Mouse (Mus musculus): Measurements from ENCODE around the gene Ptprd. TPM values are rescaled to one million over a fixed set of nuclear protein-coding genes. Genes with fewer than 3 reads are reported as not detected.

The Ptprd gene
- polyA plus RNA-seq, 1 experiment from 2014 or later = 15.9 TPM

DNA sequence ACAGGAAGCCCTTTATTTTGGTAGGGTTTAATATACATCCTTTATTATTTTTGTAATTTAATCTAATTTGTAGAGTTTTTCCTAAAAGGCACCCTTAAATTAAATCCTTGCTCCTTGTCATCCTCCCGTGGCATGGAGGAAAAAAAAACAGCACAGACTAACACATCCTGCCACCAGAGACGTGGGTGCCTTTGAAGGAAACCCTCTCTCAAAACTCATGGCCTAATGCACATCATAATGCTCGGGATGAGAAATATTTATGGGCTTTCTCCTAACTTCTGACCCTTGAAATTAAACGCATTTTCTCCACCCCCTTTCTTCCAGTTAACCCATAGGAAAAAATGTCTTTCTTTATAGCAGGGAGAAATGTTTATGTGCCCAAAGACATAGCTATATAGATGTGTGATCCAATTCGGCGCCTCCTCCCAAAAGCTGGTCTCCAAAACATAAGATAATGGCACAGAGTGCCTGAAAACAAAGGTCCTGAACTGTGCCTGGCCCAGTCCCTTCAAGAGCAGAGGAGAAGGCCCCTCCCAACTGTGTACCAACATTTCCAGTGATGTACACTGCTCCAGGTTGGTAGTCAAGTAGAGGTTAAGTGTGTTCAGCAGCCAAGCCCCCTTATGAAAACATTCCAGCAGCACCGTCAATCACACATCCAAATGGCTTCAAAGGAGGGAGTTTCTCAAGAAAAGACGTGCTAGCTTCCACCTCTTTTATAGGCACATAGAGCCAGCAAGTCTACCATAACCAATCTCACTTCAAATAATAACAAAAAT, 1860.4 kb downstream of the Ptprd start:
- no peak overlapping the region for H3K4me2 ChIP-seq
- 33% methylated on average over 8 of the region's 8 CpGs for WGBS

DNA sequence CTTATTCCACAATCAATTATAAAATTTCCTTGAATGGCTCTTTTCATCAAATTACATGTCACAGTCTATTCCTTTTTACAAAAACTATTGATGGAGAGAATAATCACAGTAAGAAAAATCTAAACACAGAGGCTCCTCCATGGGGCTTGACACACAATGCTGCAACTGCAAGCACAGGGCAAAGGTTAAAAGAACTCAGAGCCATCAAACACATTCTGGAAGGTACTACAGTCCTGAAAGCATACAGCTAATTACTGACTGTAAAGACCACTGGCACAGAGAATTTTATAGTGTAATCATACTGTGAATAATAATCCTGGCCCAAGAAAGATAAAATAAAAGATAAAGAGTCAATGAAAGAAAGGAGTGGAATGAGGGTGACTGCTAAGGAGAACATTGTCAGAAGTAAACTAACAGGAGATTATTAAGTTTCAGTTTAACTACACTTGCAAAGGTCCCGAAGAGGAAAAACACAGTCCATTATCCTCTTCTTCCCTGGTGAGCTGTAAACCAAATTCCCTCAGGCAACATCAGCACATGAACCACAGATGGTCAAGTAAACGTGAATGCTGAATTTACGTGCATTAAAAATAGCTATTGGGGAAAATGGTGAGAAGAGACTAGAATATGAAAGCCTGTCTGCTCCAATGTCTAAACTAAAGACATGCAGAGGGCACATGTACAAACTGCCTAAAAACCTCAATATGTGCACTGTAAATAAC, 1861.4 kb downstream of the Ptprd start:
- peaks cover 10% of the 10 kb centered on the region for H3K4me1 ChIP-seq
- peaks cover 3% of the 10 kb centered on the region; the same call in 1 of the 2 replicates for H3K9me3 ChIP-seq
- no peak overlapping the region for H3K27ac ChIP-seq
- WGBS = 64% methylated on average over 3 of the region's 3 CpGs
- H3K27me3 ChIP-seq = no peaks in the 10 kb centered on the region
- no peak overlapping the region for H3K4me3 ChIP-seq
- no peak for ATAC-seq (ENCODE audit: borderline replicate concordance, extremely low read depth, low FRiP score, low TSS enrichment)
- H3K4me2 ChIP-seq = no peak overlapping the region
- no peak overlapping the region for H3K9ac ChIP-seq
- no peaks in the 10 kb centered on the region for H3K36me3 ChIP-seq

More for the DNA sequence above, 1860.4 kb downstream of the Ptprd start:
- no peak for ATAC-seq (ENCODE audit: borderline replicate concordance, extremely low read depth, low FRiP score, low TSS enrichment)
- Histone ChIP-seq H3K27ac (no peak overlapping the region), H3K9me3 (peaks cover 3% of the 10 kb centered on the region; the same call in 1 of the 2 replicates), H3K4me3 (no peak overlapping the region), H3K9ac (no peak overlapping the region), H3K4me1 (peaks cover 10% of the 10 kb centered on the region), H3K27me3 (no peaks in the 10 kb centered on the region), H3K36me3 (no peaks in the 10 kb centered on the region)

DNA sequence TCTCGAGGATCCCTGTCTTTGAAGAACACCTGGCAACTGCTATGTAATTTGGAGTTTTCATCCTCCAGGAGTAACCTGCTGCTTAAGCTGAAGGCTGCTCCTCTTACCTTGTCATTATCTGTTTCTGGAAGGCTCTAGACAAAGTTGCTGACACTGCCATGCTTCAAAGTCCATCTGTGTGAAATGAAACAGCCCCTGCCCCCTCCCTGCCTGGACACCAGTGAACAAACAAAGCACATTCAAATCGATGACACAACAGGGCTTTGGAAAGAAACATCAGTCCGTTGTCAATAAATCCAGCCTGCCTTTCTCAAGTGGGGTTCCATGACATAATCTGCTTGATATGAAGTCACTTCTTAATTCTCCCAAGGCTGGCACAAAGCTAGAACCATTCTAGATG, 1867.7 kb downstream of the Ptprd start:
- Histone ChIP-seq H3K4me3 (no peak overlapping the region), H3K4me2 (no peak overlapping the region), H3K4me1 (no peaks in the 10 kb centered on the region), H3K9ac (no peak overlapping the region), H3K36me3 (no peaks in the 10 kb centered on the region), H3K27me3 (no peaks in the 10 kb centered on the region), H3K9me3 (no peaks in the 10 kb centered on the region), H3K27ac (no peak overlapping the region)
- no peak for ATAC-seq (ENCODE audit: borderline replicate concordance, extremely low read depth, low FRiP score, low TSS enrichment)
- WGBS = 61% methylated on average over 3 of the region's 3 CpGs

DNA sequence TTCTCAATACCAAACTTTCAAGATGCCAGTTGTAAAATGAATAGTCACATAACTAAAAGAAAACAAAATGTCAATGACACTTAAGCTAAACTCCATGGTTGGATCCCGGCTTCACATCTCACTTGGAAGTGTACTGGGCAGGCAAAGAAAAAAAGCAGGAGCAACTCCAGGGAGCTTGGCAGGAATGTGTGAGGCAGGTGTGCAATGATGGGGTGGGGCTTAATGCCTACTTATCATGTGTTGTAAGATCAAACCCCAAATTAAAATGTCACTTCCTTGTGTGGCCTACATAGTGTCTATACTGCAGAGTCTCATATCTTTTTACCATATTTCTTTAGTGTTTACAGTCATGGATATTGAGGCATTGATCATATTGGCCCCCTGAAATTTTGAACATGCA, 1873.8 kb downstream of the Ptprd start:
- Histone ChIP-seq H3K27me3 (no peaks in the 10 kb centered on the region), H3K4me3 (no peak overlapping the region), H3K9me3 (no peaks in the 10 kb centered on the region), H3K36me3 (no peaks in the 10 kb centered on the region), H3K9ac (no peak overlapping the region), H3K4me1 (no peaks in the 10 kb centered on the region), H3K27ac (no peak overlapping the region), H3K4me2 (no peak overlapping the region)
- 45% methylated on average over 1 of the region's 1 CpGs for WGBS
- no peak for ATAC-seq (ENCODE audit: borderline replicate concordance, extremely low read depth, low FRiP score, low TSS enrichment)

DNA sequence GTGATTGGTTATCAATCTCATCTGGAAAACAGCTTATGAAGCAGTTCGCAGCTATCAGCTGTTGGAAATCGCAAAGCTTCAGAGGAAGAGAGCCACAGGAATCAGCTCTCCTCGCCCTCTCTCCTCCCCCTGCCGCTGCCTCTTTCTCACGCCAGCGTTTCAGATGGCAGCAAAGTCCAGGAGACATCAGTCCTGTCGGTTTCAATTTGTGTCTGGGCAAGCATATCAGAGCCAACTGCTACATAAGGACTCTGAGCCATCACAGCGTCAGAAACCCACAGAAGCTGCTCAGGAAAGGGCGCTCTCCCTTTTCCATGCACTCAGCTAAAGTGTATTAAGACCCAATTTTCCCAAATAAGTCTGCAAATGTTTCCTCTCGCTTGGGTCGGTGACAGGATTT, 1884.4 kb downstream of the Ptprd start:
- Histone ChIP-seq H3K27ac (peak overlapping the region; percentile 29; the same call in 1 of the 2 replicates), H3K4me3 (peak overlapping the region; percentile 16), H3K27me3 (no peaks in the 10 kb centered on the region), H3K9ac (no peak overlapping the region), H3K4me1 (peaks cover 17% of the 10 kb centered on the region), H3K4me2 (peak overlapping the region; percentile 53), H3K9me3 (no peaks in the 10 kb centered on the region), H3K36me3 (no peaks in the 10 kb centered on the region)
- no peak; the same call in 1 of the 2 replicates for ATAC-seq (ENCODE audit: borderline replicate concordance, extremely low read depth, low FRiP score, low TSS enrichment)
- 22% methylated on average over 11 of the region's 11 CpGs for WGBS

DNA sequence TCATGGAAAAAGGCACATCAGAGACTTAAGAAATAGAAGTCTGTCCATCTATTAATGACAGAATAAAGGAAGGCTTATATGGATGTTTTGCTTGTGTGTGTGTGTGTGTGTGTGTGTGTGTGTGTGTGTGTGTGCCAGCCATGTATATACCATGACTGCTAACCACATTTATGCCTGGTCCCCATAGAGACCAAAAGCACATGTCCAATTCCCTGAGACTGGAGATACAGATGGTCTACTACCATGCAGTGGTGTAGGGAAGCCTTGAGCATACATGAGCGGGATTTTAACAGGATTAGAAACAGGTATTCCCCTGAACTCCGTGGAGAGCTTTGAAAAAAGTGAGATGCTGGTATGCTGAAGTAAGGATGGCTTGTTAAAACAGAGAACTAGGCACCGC, 1886.1 kb downstream of the Ptprd start:
- no peaks in the 10 kb centered on the region for H3K27me3 ChIP-seq
- no peak for ATAC-seq (ENCODE audit: borderline replicate concordance, extremely low read depth, low FRiP score, low TSS enrichment)

DNA sequence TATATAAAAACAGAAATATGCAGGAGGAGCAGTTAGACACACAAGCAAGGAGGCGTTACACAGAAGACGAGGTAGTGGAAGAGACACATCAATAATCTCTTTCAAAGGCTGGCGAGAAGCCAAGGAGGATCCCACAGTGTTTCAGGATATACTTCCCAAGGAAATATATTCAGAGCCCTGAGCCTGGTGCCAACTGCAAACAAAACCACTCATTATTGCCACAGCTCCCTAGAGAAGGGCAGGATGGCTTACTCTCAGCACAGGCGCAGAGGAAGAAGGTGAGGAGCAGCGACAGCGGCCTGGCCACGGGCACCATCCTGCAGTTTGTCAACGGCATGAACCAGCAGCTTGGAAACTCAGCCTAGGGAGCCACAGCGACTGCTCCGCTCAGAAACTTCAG, 1886.8 kb downstream of the Ptprd start:
- Histone ChIP-seq H3K4me3 (no peak overlapping the region), H3K4me1 (peaks cover 26% of the 10 kb centered on the region), H3K9ac (no peak overlapping the region), H3K27ac (peak overlapping the region; percentile 29; the same call in 1 of the 2 replicates), H3K4me2 (no peak overlapping the region), H3K36me3 (no peaks in the 10 kb centered on the region), H3K9me3 (no peaks in the 10 kb centered on the region), H3K27me3 (no peaks in the 10 kb centered on the region)
- peak; percentile 71; the same call in 1 of the 2 replicates for ATAC-seq (ENCODE audit: borderline replicate concordance, extremely low read depth, low FRiP score, low TSS enrichment)
- WGBS = 27% methylated on average over 10 of the region's 10 CpGs

More for the DNA sequence above, 1886.1 kb downstream of the Ptprd start:
- H3K4me2 ChIP-seq = no peak overlapping the region
- no peaks in the 10 kb centered on the region for H3K9me3 ChIP-seq
- WGBS = 83% methylated on average over 3 of the region's 3 CpGs
- no peak overlapping the region for H3K27ac ChIP-seq
- no peak overlapping the region for H3K4me3 ChIP-seq
- no peaks in the 10 kb centered on the region for H3K36me3 ChIP-seq
- H3K4me1 ChIP-seq = peaks cover 23% of the 10 kb centered on the region
- H3K9ac ChIP-seq = no peak overlapping the region

DNA sequence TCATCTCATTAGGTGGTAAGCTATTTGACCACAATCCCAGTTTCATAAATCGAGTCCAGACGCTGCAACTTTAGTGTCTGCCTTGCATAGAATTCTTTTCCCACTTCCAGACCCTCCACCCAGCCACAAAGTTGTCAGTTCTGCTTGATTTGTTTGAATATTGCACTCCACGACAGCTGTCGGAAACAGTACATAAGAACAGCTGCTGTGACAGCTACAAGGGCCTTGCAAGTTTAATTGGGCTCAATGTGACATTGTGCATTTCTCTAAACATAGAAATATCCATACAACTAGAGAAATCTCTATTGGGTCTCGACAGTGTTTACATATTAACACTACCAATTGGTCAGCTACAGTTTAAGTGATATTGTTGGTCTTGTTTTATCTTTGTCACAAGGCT, 1887.3 kb downstream of the Ptprd start:
- H3K4me1 ChIP-seq = peaks cover 26% of the 10 kb centered on the region
- no peaks in the 10 kb centered on the region for H3K27me3 ChIP-seq
- WGBS = 38% methylated on average over 5 of the region's 5 CpGs
- no peak overlapping the region for H3K27ac ChIP-seq
- peak; percentile 76; the same call in 1 of the 2 replicates for ATAC-seq (ENCODE audit: borderline replicate concordance, extremely low read depth, low FRiP score, low TSS enrichment)
- H3K9me3 ChIP-seq = no peaks in the 10 kb centered on the region
- H3K4me3 ChIP-seq = no peak overlapping the region
- no peak overlapping the region for H3K4me2 ChIP-seq
- no peak overlapping the region for H3K9ac ChIP-seq
- no peaks in the 10 kb centered on the region for H3K36me3 ChIP-seq

DNA sequence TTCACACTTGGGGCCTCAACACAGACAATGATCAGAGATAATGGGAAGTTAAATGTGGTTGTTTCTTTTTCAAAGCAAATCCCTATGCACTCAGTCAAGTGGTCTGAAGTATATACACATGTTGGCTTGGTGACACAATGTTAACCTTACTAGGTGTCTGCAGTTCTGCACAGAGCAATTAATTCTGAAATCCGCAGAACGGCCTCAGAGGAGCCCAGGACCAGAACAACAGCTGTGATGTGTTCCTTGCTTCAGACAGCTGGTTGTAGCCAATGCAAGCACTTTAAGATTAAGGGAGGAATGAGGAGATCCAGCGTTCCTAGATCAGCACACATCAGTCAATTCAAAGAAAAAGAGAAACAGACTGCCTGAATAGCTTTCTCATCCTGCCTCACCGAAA, 1891.9 kb downstream of the Ptprd start:
- WGBS = 27% methylated on average over 4 of the region's 4 CpGs
- Histone ChIP-seq H3K36me3 (no peaks in the 10 kb centered on the region), H3K9me3 (no peaks in the 10 kb centered on the region), H3K27ac (no peak overlapping the region), H3K9ac (no peak overlapping the region), H3K4me2 (no peak overlapping the region), H3K27me3 (no peaks in the 10 kb centered on the region), H3K4me3 (no peak overlapping the region), H3K4me1 (peaks cover 13% of the 10 kb centered on the region)
- peak; percentile 75; the same call in 1 of the 2 replicates for ATAC-seq (ENCODE audit: borderline replicate concordance, extremely low read depth, low FRiP score, low TSS enrichment)

DNA sequence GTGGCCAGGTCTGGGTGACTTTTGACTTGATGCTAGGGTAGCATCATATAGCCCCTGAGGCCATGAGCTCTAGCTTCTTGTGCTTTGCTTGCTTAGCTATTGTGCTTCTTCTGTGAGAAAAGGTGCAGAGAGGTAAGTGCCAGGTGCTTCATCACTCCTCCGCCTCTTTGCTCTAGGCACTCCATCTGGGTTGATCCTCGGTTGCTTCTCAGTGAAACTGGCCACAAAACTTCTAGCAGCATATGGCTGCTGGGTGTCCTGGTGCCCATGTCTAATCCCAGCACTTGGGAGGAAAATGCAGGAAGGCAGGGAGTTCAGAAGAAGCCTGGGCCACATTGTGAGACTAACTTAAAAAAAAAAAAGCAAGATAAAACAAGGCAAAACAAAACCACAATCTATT, 1895.8 kb downstream of the Ptprd start:
- no peak overlapping the region for H3K4me2 ChIP-seq
- H3K4me3 ChIP-seq = no peak overlapping the region
- no peaks in the 10 kb centered on the region for H3K27me3 ChIP-seq
- peaks cover 9% of the 10 kb centered on the region for H3K4me1 ChIP-seq
- no peak for ATAC-seq (ENCODE audit: borderline replicate concordance, extremely low read depth, low FRiP score, low TSS enrichment)
- H3K9ac ChIP-seq = no peak overlapping the region
- H3K27ac ChIP-seq = no peak overlapping the region
- H3K9me3 ChIP-seq = no peaks in the 10 kb centered on the region
- WGBS = 84% methylated on average over 2 of the region's 2 CpGs
- H3K36me3 ChIP-seq = no peaks in the 10 kb centered on the region

DNA sequence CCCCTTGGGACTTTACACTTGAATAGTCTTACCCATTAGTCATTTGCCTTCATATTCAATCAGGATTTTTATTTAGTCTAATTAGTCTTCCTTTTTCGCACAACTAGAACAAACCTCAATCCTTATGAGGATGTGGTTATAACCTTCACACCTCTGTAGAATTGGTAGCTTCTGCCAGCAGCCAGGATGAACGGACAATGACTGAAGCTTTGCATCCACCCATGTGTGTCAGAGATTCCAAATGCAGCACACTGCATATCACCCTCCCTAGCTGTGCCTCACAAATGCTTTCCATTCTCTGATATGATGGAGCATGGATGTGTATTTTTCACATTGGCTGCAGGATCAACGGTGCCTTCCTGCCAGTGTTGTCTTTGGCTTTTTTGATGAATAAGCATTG, 1898.0 kb downstream of the Ptprd start:
- Histone ChIP-seq H3K4me3 (no peak overlapping the region), H3K4me2 (no peak overlapping the region), H3K36me3 (no peaks in the 10 kb centered on the region), H3K4me1 (no peaks in the 10 kb centered on the region), H3K9me3 (no peaks in the 10 kb centered on the region), H3K27ac (no peak overlapping the region), H3K9ac (no peak overlapping the region), H3K27me3 (no peaks in the 10 kb centered on the region)
- 76% methylated on average over 3 of the region's 3 CpGs for WGBS
- no peak for ATAC-seq (ENCODE audit: borderline replicate concordance, extremely low read depth, low FRiP score, low TSS enrichment)

DNA sequence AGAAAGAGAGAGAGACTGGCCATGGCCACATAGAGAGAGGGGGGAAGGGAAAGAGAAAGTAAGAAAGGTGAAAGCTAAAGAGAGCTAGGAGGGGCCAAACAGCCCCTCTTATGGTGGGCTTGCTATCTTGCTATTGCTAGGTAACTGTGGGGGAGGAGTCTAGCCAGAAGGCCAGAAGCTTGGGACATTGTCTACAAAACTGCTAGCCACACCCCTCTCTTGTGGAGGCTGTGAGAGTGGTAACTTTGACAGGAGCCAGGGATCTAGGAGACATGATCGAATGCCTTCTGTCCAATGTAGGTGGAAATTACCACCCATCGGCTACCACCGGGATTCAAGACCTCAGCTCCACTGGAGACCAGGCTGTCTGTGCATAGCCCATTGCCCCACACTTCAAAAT, 1899.2 kb downstream of the Ptprd start:
- no peaks in the 10 kb centered on the region for H3K36me3 ChIP-seq
- no peak for ATAC-seq (ENCODE audit: borderline replicate concordance, extremely low read depth, low FRiP score, low TSS enrichment)

More for the DNA sequence above, 1899.2 kb downstream of the Ptprd start:
- no peaks in the 10 kb centered on the region for H3K4me1 ChIP-seq
- no peaks in the 10 kb centered on the region for H3K9me3 ChIP-seq
- H3K4me2 ChIP-seq = no peak overlapping the region
- H3K9ac ChIP-seq = no peak overlapping the region
- no peaks in the 10 kb centered on the region for H3K27me3 ChIP-seq
- H3K27ac ChIP-seq = no peak overlapping the region
- H3K4me3 ChIP-seq = no peak overlapping the region
- 93% methylated on average over 3 of the region's 3 CpGs for WGBS
